Mouse (Mus musculus) myocyte (in vitro differentiated cells): ENCODE data around the gene Fam189a1.

Experiments
- CEBPB ChIP-seq: IDR thresholded peaks from 2 replicates; pipeline ENCODE4 v1.6.1; 2011; ENCODE audit warnings: mild to moderate bottlenecking, moderate library complexity; ENCODE audit not compliant: poor library complexity, insufficient read depth, severe bottlenecking
- E2F4 ChIP-seq: IDR thresholded peaks from one replicate; pipeline ENCODE4 v1.6.1; 2011; ENCODE audit warnings: mild to moderate bottlenecking, control low read depth, moderate library complexity; ENCODE audit not compliant: insufficient read depth
- MAX ChIP-seq: IDR thresholded peaks from one replicate; pipeline ENCODE4 v1.6.1; 2011; ENCODE audit warnings: low read depth, mild to moderate bottlenecking, control low read depth
- MYOD1 ChIP-seq, 3 experiments: IDR thresholded peaks; one replicate each; pipeline ENCODE4 v1.6.1; 2011; ENCODE audit warnings: control low read depth in 2 of 3, low read depth in 2 of 3, mild to moderate bottlenecking in 2 of 3, moderate library complexity in 1 of 3; ENCODE audit not compliant: insufficient read length in 2 of 3, control insufficient read depth in 1 of 3
- MYOG ChIP-seq, 3 experiments: IDR thresholded peaks; one replicate each; pipeline ENCODE4 v1.6.1; 2011; ENCODE audit warnings: control low read depth in 2 of 3, low read depth in 2 of 3, mild to moderate bottlenecking in 2 of 3; ENCODE audit not compliant: insufficient read length in 2 of 3, control insufficient read depth in 1 of 3, insufficient read depth in 1 of 3
- POLR2A ChIP-seq: IDR thresholded peaks from one replicate; pipeline ENCODE4 v1.6.1; 2011; ENCODE audit warnings: low read depth, mild to moderate bottlenecking, control low read depth, moderate library complexity; ENCODE audit not compliant: insufficient read length
- POLR2AphosphoS2 ChIP-seq: IDR thresholded peaks from one replicate; pipeline ENCODE4 v1.6.1; 2011; ENCODE audit warnings: low read depth, control low read depth; ENCODE audit not compliant: insufficient read length
- REST ChIP-seq: IDR thresholded peaks from one replicate; pipeline ENCODE4 v1.6.1; 2011; ENCODE audit warnings: mild to moderate bottlenecking, control low read depth, moderate library complexity; ENCODE audit not compliant: insufficient read depth, insufficient read length
- SRF ChIP-seq: IDR thresholded peaks from one replicate; pipeline ENCODE4 v1.6.1; 2011; ENCODE audit warnings: low read depth; ENCODE audit not compliant: control insufficient read depth, insufficient read length
- TCF12 ChIP-seq: IDR thresholded peaks from one replicate; pipeline ENCODE4 v1.6.1; 2011; ENCODE audit warnings: mild to moderate bottlenecking, control low read depth; ENCODE audit not compliant: poor library complexity, insufficient read depth, severe bottlenecking
- TCF3 ChIP-seq: IDR thresholded peaks from one replicate; pipeline ENCODE4 v1.6.1; 2011; ENCODE audit warnings: low read depth, control low read depth; ENCODE audit not compliant: insufficient read length
- USF1 ChIP-seq: IDR thresholded peaks from one replicate; pipeline ENCODE4 v1.6.1; 2011; ENCODE audit warnings: low read depth, mild to moderate bottlenecking, control low read depth, moderate library complexity

DNA sequence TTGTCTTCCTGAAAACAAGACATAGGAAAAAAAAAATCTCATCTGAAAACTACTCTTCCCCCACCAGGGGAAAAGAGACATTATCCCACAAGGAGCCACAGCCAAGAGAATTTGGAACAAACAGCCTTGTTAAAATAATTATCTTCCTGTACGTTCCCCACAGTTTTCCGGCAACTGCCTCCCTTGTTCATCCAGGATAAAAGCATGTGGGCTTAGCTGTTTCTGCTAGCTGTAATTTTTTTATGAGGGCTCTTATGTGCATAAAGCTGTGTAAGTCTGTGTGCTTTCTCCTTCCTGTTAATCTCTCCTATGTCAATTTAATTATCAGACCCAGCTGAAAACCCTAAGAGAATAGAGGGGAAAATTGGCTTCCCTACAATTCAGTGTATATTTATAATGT lies 241.2 kb downstream of the Fam189a1 start:
- no peak for TF ChIP-seq POLR2A
- TF ChIP-seq USF1, result no peak
- no peak for TF ChIP-seq REST
- TF ChIP-seq E2F4, result no peak
- no peak for TF ChIP-seq CEBPB
- TF ChIP-seq TCF12, result no peak
- no peak for TF ChIP-seq MAX
- TF ChIP-seq POLR2AphosphoS2, result no peak
- no peak for TF ChIP-seq SRF
- no peak for TF ChIP-seq TCF3
- TF ChIP-seq MYOD1 (IDR thresholded peaks at IDR 0.05; ENCODE audit: control insufficient read depth in 1 of 3, insufficient read length in 2 of 3, low read depth in 2 of 3), result no peak
- TF ChIP-seq MYOG (IDR thresholded peaks at IDR 0.05; ENCODE audit: control insufficient read depth in 1 of 3, insufficient read depth in 1 of 3, insufficient read length in 2 of 3, low read depth in 2 of 3), result no peak
